In the genomic region with DNA sequence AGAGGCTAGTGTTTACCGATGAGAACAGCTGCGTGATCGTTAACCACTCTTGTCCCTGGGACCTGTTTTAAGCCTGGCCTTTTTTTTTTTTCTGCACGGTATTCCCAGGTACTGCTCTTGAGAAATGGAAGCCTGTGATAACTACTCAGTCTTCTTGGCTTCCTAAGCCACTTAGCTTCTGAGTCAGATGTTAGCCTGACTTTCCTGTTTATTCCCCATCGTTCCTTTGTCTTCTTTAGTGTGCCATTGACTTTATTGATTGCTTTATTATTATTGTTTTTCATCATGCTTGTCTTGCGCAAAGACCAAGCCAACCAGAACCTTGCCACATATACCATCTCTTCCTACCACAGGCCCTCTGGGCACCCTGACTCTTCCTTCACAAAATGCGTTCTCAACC, we compare ENCODE assay signal across 22 mouse cellular contexts. TPM values are rescaled to one million over a fixed set of nuclear protein-coding genes. Genes with fewer than 3 reads are reported as not detected.
DNase-seq lines count a peak whose midpoint lies in the region; ATAC-seq and TF ChIP-seq lines count a peak whose summit lies in the region.
"Had no signal": no experiment of that assay in that cellular context is flagged by ENCODE, and none has a peak within 500 bp of the region (broad histone marks: within the 10 kb centered on the region; RNA-seq: fewer than 3 reads in every experiment).

No protein-coding gene starts in this region.

- WGBS in liver, embryonic 11.5 days, result 87% methylated on average over 7 of the region's 7 CpGs
- 79% methylated on average over 7 of the region's 7 CpGs for WGBS in liver, embryonic 12.5 days (ENCODE audit: insufficient replicate concordance)
- WGBS in liver, postnatal 0 days (ENCODE audit: insufficient replicate concordance), result 70% methylated on average over 7 of the region's 7 CpGs

- no peak overlapping the region for H3K9ac ChIP-seq in liver, embryonic 11.5 days (ENCODE audit: low read depth, low read length)
- no peak overlapping the region for H3K9ac ChIP-seq in liver, embryonic 12.5 days
- H3K9ac ChIP-seq in liver, postnatal 0 days (replicated peaks), result no peak overlapping the region
- H3K9ac ChIP-seq: embryonic facial prominence, embryonic 12.5 days; forebrain, embryonic 13.5 days; forebrain, embryonic 15.5 days; forebrain, postnatal 0 days had no signal

- H3K9me3 ChIP-seq in liver, embryonic 11.5 days (ENCODE audit: control insufficient read depth, low read length), result no peaks in the 10 kb centered on the region
- H3K9me3 ChIP-seq in liver, embryonic 12.5 days (replicated peaks), result no peaks in the 10 kb centered on the region
- H3K9me3 ChIP-seq in liver, postnatal 0 days (ENCODE audit: low read length), result no peaks in the 10 kb centered on the region
- H3K9me3 ChIP-seq: embryonic facial prominence, embryonic 10.5 days; embryonic facial prominence, embryonic 12.5 days; forebrain, embryonic 13.5 days; forebrain, embryonic 15.5 days had no signal

- H3K36me3 ChIP-seq in liver, embryonic 11.5 days (ENCODE audit: control insufficient read depth, insufficient read depth, low read length), result peaks cover 26% of the 10 kb centered on the region
- H3K36me3 ChIP-seq in liver, embryonic 12.5 days, result peaks cover 89% of the 10 kb centered on the region
- H3K36me3 ChIP-seq in liver, postnatal 0 days (replicated peaks; ENCODE audit: insufficient read depth, low read length), result peaks cover 27% of the 10 kb centered on the region

- H3K4me3 ChIP-seq in layer of hippocampus, adult 2 months, result no peak overlapping the region
- H3K4me3 ChIP-seq in liver, embryonic 11.5 days (ENCODE audit: low read depth, low read length), result no peak overlapping the region
- no peak overlapping the region for H3K4me3 ChIP-seq in liver, embryonic 12.5 days
- no peak overlapping the region for H3K4me3 ChIP-seq in liver, postnatal 0 days (ENCODE audit: low read depth, low read length)
- H3K4me3 ChIP-seq: embryonic facial prominence, embryonic 10.5 days; embryonic facial prominence, embryonic 12.5 days; erythroblast, embryonic 14.5 days; forebrain, embryonic 13.5 days; forebrain, embryonic 15.5 days had no signal

- TF ChIP-seq EP300 in liver, postnatal 0 days (IDR thresholded peaks at IDR 0.05; ENCODE audit: low read depth), result no peak

- H3K27ac ChIP-seq in layer of hippocampus, adult 2 months, result 0 out of 2 replicates have a peak overlapping the region, but pooled peaks have one; percentile 23
- H3K27ac ChIP-seq in liver, embryonic 11.5 days (ENCODE audit: low read depth, low read length), result peak overlapping the region; percentile 13
- H3K27ac ChIP-seq in liver, embryonic 12.5 days, result no peak overlapping the region
- 0 out of 2 replicates have a peak overlapping the region, but pooled peaks have one; percentile 13 for H3K27ac ChIP-seq in liver, postnatal 0 days (ENCODE audit: low read depth)
- H3K27ac ChIP-seq: embryonic facial prominence, embryonic 10.5 days; embryonic facial prominence, embryonic 12.5 days; forebrain, embryonic 13.5 days; forebrain, embryonic 15.5 days had no signal

- DNase-seq in layer of hippocampus, adult 2 months (ENCODE audit: low spot score in 2 of 2), result no peak
- no peak for DNase-seq in layer of hippocampus, postnatal 36 days
- DNase-seq in liver, embryonic 11.5 days (ENCODE audit: low spot score), result no peak
- peak; percentile 75 for DNase-seq in gonadal fat pad, adult 2 months (ENCODE audit: low read depth)
- DNase-seq in liver, postnatal 0 days, result no peak
- DNase-seq in adrenal gland, postnatal 14 days, result no peak
- DNase-seq: adrenal gland, adult 2 months; adrenal gland, postnatal 10 days; adrenal gland, postnatal 36 days; cerebellum, adult 11-12 months; cerebellum, adult 2 months; cerebellum, adult 9-10 months; cerebellum, postnatal 10 days; cerebellum, postnatal 25 days; forebrain, postnatal 0 days had no signal

- TF ChIP-seq CTCF in layer of hippocampus, adult 2 months (conservative IDR thresholded peaks at IDR 0.05), result no peak
- TF ChIP-seq CTCF in liver, postnatal 0 days (IDR thresholded peaks at IDR 0.05; ENCODE audit: low read depth), result no peak

- no peak for ATAC-seq in liver, embryonic 11.5 days (replicated peaks; ENCODE audit: low FRiP score)
- ATAC-seq in liver, embryonic 12.5 days, result no peak
- ATAC-seq in liver, postnatal 0 days, result no peak
- ATAC-seq in erythroblast, adult 5-6 weeks (replicated peaks; ENCODE audit: low FRiP score, poor library complexity, severe bottlenecking), result no peak
- ATAC-seq: forebrain, embryonic 13.5 days; forebrain, embryonic 15.5 days; forebrain, postnatal 0 days had no signal

- H3K27me3 ChIP-seq in liver, embryonic 11.5 days (replicated peaks; ENCODE audit: control insufficient read depth, insufficient read depth, low read length), result no peaks in the 10 kb centered on the region
- H3K27me3 ChIP-seq in liver, embryonic 12.5 days (replicated peaks), result no peaks in the 10 kb centered on the region
- H3K27me3 ChIP-seq in liver, postnatal 0 days (ENCODE audit: insufficient read depth, low read length), result no peaks in the 10 kb centered on the region
- H3K27me3 ChIP-seq: embryonic facial prominence, embryonic 12.5 days; forebrain, embryonic 13.5 days; forebrain, embryonic 15.5 days had no signal

- peaks cover 37% of the 10 kb centered on the region for H3K4me1 ChIP-seq in liver, embryonic 11.5 days (replicated peaks; ENCODE audit: control insufficient read depth, insufficient read depth, low read length)
- H3K4me1 ChIP-seq in liver, embryonic 12.5 days, result peaks cover 72% of the 10 kb centered on the region
- peaks cover 34% of the 10 kb centered on the region for H3K4me1 ChIP-seq in liver, postnatal 0 days (ENCODE audit: insufficient read depth)
- H3K4me1 ChIP-seq: embryonic facial prominence, embryonic 12.5 days had no signal

- H3K4me2 ChIP-seq in liver, embryonic 11.5 days, result no peak overlapping the region
- no peak overlapping the region for H3K4me2 ChIP-seq in liver, embryonic 12.5 days
- H3K4me2 ChIP-seq in liver, postnatal 0 days (ENCODE audit: low read depth, low read length), result no peak overlapping the region
- H3K4me2 ChIP-seq: embryonic facial prominence, embryonic 12.5 days; forebrain, embryonic 13.5 days; forebrain, embryonic 15.5 days had no signal

RNA-seq across cellular contexts. Expression of a gene that starts 8.2 kb away (rescaled TPM):
- total RNA-seq in layer of hippocampus, adult 2 months (2021), result 10 to 100 TPM; 24.6 to 24.8 TPM
- total RNA-seq in layer of hippocampus, postnatal 36 days (2021), result 10 to 100 TPM; 25.1 to 29.6 TPM
- 21.2 and 24.2 TPM in 2 replicates for polyA plus RNA-seq in liver, embryonic 11.5 days (2014; fragmentation: Nextera tagmentation; extraction: Ambion mirVana)
- polyA plus RNA-seq in liver, embryonic 12.5 days (2016; fragmentation: Nextera tagmentation; extraction: Ambion mirVana), result 16.3 and 16.6 TPM in 2 replicates
- 6.1 and 6.2 TPM in 2 replicates for polyA plus RNA-seq in gonadal fat pad, adult 2 months (2012; rRNA removed)
- 9.1 and 9.8 TPM in 2 replicates for polyA plus RNA-seq in liver, postnatal 0 days (2015; fragmentation: Nextera tagmentation; extraction: Ambion mirVana)
- 21.1 and 22.5 TPM in 2 replicates for total RNA-seq in adrenal gland, postnatal 14 days (2021)
- 5.2 and 5.4 TPM in 2 replicates for total RNA-seq in erythroblast, adult 5-6 weeks (2015; ENCODE audit: low replicate concordance)
- total RNA-seq in erythroblast, adult 5-6 weeks (2017; ENCODE audit: low replicate concordance), result 8.6 and 17.4 TPM in 2 replicates

RNA-seq across cellular contexts. Expression of a gene that starts 40.4 kb away (rescaled TPM):
- 10 to 100 TPM; 30.3 to 38.0 TPM for total RNA-seq in layer of hippocampus, adult 2 months (2021)
- 10 to 100 TPM; 32.0 to 33.5 TPM for total RNA-seq in layer of hippocampus, postnatal 36 days (2021)
- 43.5 and 49.2 TPM in 2 replicates for polyA plus RNA-seq in liver, embryonic 11.5 days (2014; fragmentation: Nextera tagmentation; extraction: Ambion mirVana)
- 39.6 and 43.1 TPM in 2 replicates for polyA plus RNA-seq in liver, embryonic 12.5 days (2016; fragmentation: Nextera tagmentation; extraction: Ambion mirVana)
- 33.8 and 49.5 TPM in 2 replicates for polyA plus RNA-seq in gonadal fat pad, adult 2 months (2012; rRNA removed)
- 15.4 and 18.4 TPM in 2 replicates for polyA plus RNA-seq in liver, postnatal 0 days (2015; fragmentation: Nextera tagmentation; extraction: Ambion mirVana)
- 36.4 and 38.7 TPM in 2 replicates for total RNA-seq in adrenal gland, postnatal 14 days (2021)
- 8.2 and 14.0 TPM in 2 replicates for total RNA-seq in erythroblast, adult 5-6 weeks (2015; ENCODE audit: low replicate concordance)
- total RNA-seq in erythroblast, adult 5-6 weeks (2017; ENCODE audit: low replicate concordance), result 1.2 and 1.5 TPM in 2 replicates

RNA-seq across cellular contexts. Expression of a gene that starts 40.9 kb away (rescaled TPM):
- total RNA-seq in layer of hippocampus, adult 2 months (2021), result 10 to 100 TPM; 72.0 to 94.5 TPM
- 10 to 100 TPM; 87.1 to 93.6 TPM for total RNA-seq in layer of hippocampus, postnatal 36 days (2021)
- 25.5 and 26.2 TPM in 2 replicates for polyA plus RNA-seq in liver, embryonic 11.5 days (2014; fragmentation: Nextera tagmentation; extraction: Ambion mirVana)
- 22.9 and 25.0 TPM in 2 replicates for polyA plus RNA-seq in liver, embryonic 12.5 days (2016; fragmentation: Nextera tagmentation; extraction: Ambion mirVana)
- polyA plus RNA-seq in gonadal fat pad, adult 2 months (2012; rRNA removed), result 76.3 and 77.6 TPM in 2 replicates
- polyA plus RNA-seq in liver, postnatal 0 days (2015; fragmentation: Nextera tagmentation; extraction: Ambion mirVana), result 19.1 and 23.8 TPM in 2 replicates
- 44.6 and 50.1 TPM in 2 replicates for total RNA-seq in adrenal gland, postnatal 14 days (2021)
- total RNA-seq in erythroblast, adult 5-6 weeks (2015; ENCODE audit: low replicate concordance), result 5.8 TPM in 1 of 2 replicates, not detected in the other
- 0.70 and 3.3 TPM in 2 replicates for total RNA-seq in erythroblast, adult 5-6 weeks (2017; ENCODE audit: low replicate concordance)

RNA-seq across cellular contexts. Expression of a gene that starts 51.9 kb away (rescaled TPM):
- 10 to 100 TPM; 52.3 to 54.4 TPM for total RNA-seq in layer of hippocampus, adult 2 months (2021)
- 10 to 100 TPM; 50.6 to 52.1 TPM for total RNA-seq in layer of hippocampus, postnatal 36 days (2021)
- polyA plus RNA-seq in liver, embryonic 11.5 days (2014; fragmentation: Nextera tagmentation; extraction: Ambion mirVana), result 0.18 and 0.23 TPM in 2 replicates
- 0.06 and 0.08 TPM in 2 replicates for polyA plus RNA-seq in liver, embryonic 12.5 days (2016; fragmentation: Nextera tagmentation; extraction: Ambion mirVana)
- 0.19 and 0.23 TPM in 2 replicates for polyA plus RNA-seq in gonadal fat pad, adult 2 months (2012; rRNA removed)
- polyA plus RNA-seq in liver, postnatal 0 days (2015; fragmentation: Nextera tagmentation; extraction: Ambion mirVana), result not detected in 2 replicates
- 3.6 and 4.1 TPM in 2 replicates for total RNA-seq in adrenal gland, postnatal 14 days (2021)
- total RNA-seq in erythroblast, adult 5-6 weeks (2015; ENCODE audit: low replicate concordance), result not detected in 2 replicates
- total RNA-seq in erythroblast, adult 5-6 weeks (2017; ENCODE audit: low replicate concordance), result not detected in 2 replicates
- polyA plus RNA-seq: erythroblast, embryonic 14.5 days had no signal
